Mouse (Mus musculus) left cerebral cortex, adult 8-10 months (tissue): ENCODE measurements at regions not wholly inside any gene's neighbourhood (a gene's known extent, or its start where the extent isn't known, plus 50 kb on each side); places are given as distances from the start of the nearest gene placed in this dataset.

ENCODE experiments used
- DNase-seq, 2 experiments: peaks; one replicate each; pipeline ENCODE4 v3.0.0; 2022; ENCODE audit warnings: low spot score in 2 of 2

- DNase-seq, result no peak
Observed at GRCm38 (mm10) chr2:74199550-74199949, 288.4 kb upstream of the Atp5g3 start.

- no peak for DNase-seq
Observed at GRCm38 (mm10) chr2:74187963-74188790, 277.1 kb upstream of the Atp5g3 start.

- DNase-seq, result no peak
Observed at GRCm38 (mm10) chr2:74178106-74178505, 267.0 kb upstream of the Atp5g3 start.

GRCm38 (mm10) chr2:74168776-74169570, 257.8 kb upstream of the Atp5g3 start:
- DNase-seq, result no peak

GRCm38 (mm10) chr2:74168307-74168706, 257.2 kb upstream of the Atp5g3 start:
- no peak for DNase-seq

GRCm38 (mm10) chr2:74154062-74154461, 242.9 kb upstream of the Atp5g3 start:
- no peak for DNase-seq

GRCm38 (mm10) chr2:74153247-74153850, 242.2 kb upstream of the Atp5g3 start:
- no peak for DNase-seq

GRCm38 (mm10) chr2:74152534-74153246, 241.6 kb upstream of the Atp5g3 start:
- no peak for DNase-seq

GRCm38 (mm10) chr2:74147193-74147592, 236.1 kb upstream of the Atp5g3 start:
- no peak for DNase-seq

GRCm38 (mm10) chr2:74136624-74137003, 225.5 kb upstream of the Atp5g3 start:
- DNase-seq, result no peak

GRCm38 (mm10) chr2:74135963-74136623, 225.0 kb upstream of the Atp5g3 start:
- DNase-seq, result peak in 1 of 2 experiments; percentile 33

GRCm38 (mm10) chr2:74130141-74130588, 219.0 kb upstream of the Atp5g3 start:
- DNase-seq, result no peak

GRCm38 (mm10) chr2:74128782-74129538, 217.8 kb upstream of the Atp5g3 start:
- peak in 1 of 2 experiments; percentile 12 for DNase-seq

- no peak for DNase-seq
Observed at GRCm38 (mm10) chr2:74127136-74127535, 216.0 kb upstream of the Atp5g3 start.

- no peak for DNase-seq
Observed at GRCm38 (mm10) chr2:74124252-74124651, 213.1 kb upstream of the Atp5g3 start.

- DNase-seq, result no peak
Observed at GRCm38 (mm10) chr2:74123360-74124074, 212.4 kb upstream of the Atp5g3 start.

GRCm38 (mm10) chr2:74122937-74123336, 211.8 kb upstream of the Atp5g3 start:
- DNase-seq, result no peak

GRCm38 (mm10) chr2:74120051-74120450, 208.9 kb upstream of the Atp5g3 start:
- DNase-seq, result no peak

GRCm38 (mm10) chr2:74119167-74119937, 208.2 kb upstream of the Atp5g3 start:
- no peak for DNase-seq
